Mouse (Mus musculus) kidney, adult 2 months (tissue): Measurements from ENCODE around the gene Gm3854. TPM values are rescaled to one million over a fixed set of nuclear protein-coding genes. Genes with fewer than 3 reads are reported as not detected.
A peak's percentile ranks its signal among the peaks of the same experiment; 100 is the strongest.

Experiments
- DNase-seq: peaks from one replicate; pipeline ENCODE4 v3.0.0; 2021
- H3K27ac ChIP-seq: fragments of 200-500 bp; 2 replicates; pipeline ENCODE4 v1.5.1; 2012; ENCODE audit warnings: low read depth, low read length, control low read depth, inconsistent platforms; ENCODE audit not compliant: insufficient read depth
- H3K27me3 ChIP-seq: fragments of 200-500 bp; replicated peaks from 2 replicates; pipeline ENCODE4 v1.6.1; 2012; ENCODE audit warnings: mild to moderate bottlenecking, moderate library complexity, low read length, inconsistent platforms; ENCODE audit not compliant: control insufficient read depth, insufficient read depth
- H3K36me3 ChIP-seq: fragments of 200-500 bp; 2 replicates; pipeline ENCODE4 v1.6.1; 2012; ENCODE audit warnings: mild to moderate bottlenecking, moderate library complexity, low read length, inconsistent platforms; ENCODE audit not compliant: control insufficient read depth, insufficient read depth
- H3K4me1 ChIP-seq: fragments of 200-500 bp; 2 replicates; pipeline ENCODE4 v1.6.1; 2011; ENCODE audit warnings: low read length; ENCODE audit not compliant: control insufficient read depth, insufficient read depth
- H3K4me3 ChIP-seq: fragments of 200-500 bp; 2 replicates; pipeline ENCODE4 v1.5.1; 2011; ENCODE audit warnings: mild to moderate bottlenecking, low read depth, low read length, control low read depth; ENCODE audit not compliant: insufficient read depth
- CTCF ChIP-seq: fragments of 200-500 bp; conservative IDR thresholded peaks from 2 replicates; pipeline ENCODE4 v1.5.1; 2011; ENCODE audit warnings: low read depth, mild to moderate bottlenecking, control low read depth, low read length, moderate library complexity, mixed read lengths; ENCODE audit not compliant: insufficient read depth, insufficient read length
- POLR2A ChIP-seq: fragments of 200-500 bp; IDR thresholded peaks from one replicate; pipeline ENCODE4 v1.6.1; 2011; ENCODE audit warnings: low read depth, low read length, control low read depth
- WGBS: fragments of 180-500 bp; shearing (Covaris S2); methylation state at CpG from one replicate; pipeline ENCODE4 v1.1.7; 2018; 5-methylcytosine and 5-hydroxymethylcytosine counted together
- polyA plus RNA-seq: library from polyadenylated mRNA; depleted of rRNA; stranded (reverse); fragments of >200 nt; gene quantifications from 2 replicates; pipeline ENCODE4 v1.2.3, GENCODE M21; 2012

The Gm3854 gene
- polyA plus RNA-seq, 1 experiment: 0.28 TPM

DNA sequence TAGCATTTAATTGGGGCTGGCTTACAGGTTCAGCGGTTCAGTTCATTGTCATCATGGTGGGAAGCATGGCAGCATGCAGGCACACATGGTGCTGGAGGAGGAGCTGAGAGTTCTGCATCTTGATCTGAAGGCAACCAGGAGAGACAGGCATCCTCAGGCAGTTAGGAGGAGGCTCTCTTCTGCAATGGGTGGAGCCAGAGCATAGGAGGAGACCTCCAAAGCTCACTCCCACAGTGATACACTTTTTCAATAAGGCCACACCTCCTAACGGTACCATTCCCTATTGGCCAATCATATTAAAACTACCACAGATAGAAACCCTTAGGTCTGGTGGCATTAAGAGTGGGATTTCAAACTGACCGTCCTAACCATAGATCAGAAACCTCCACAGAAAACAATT, 25.9 kb downstream of the Gm3854 start:
- no peaks in the 10 kb centered on the region; the same call in 1 of the 2 replicates for H3K36me3 ChIP-seq
- no peaks in the 10 kb centered on the region for H3K4me1 ChIP-seq
- TF ChIP-seq POLR2A (no peak), CTCF (no peak)
- H3K27ac ChIP-seq: no peak overlapping the region
- no peak overlapping the region for H3K4me3 ChIP-seq
- no peaks in the 10 kb centered on the region for H3K27me3 ChIP-seq
- 89% methylated on average over 3 of the region's 3 CpGs for WGBS
- no peak for DNase-seq

DNA sequence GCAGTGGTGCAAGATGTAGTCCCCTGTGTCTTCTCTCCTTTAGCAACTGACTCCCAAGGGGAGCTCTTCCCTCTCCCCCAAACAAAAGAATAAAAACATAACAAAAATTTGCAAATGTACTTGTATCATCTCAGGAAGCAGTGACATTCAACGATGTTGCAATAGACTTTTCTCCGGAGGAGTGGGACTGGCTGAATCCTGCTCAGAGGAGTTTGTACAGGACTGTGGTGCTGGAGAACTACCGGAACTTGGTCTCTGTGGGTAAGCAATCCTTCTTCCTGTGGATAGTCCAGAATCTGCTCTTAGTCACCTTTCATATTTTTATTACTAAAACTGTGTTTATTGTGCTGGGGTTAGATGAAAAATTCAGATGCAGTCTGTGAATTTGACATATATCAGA, 29.4 kb downstream of the Gm3854 start:
- H3K36me3 ChIP-seq: no peaks in the 10 kb centered on the region; the same call in 1 of the 2 replicates
- no peaks in the 10 kb centered on the region for H3K27me3 ChIP-seq
- TF ChIP-seq POLR2A: no peak
- TF ChIP-seq CTCF: no peak
- no peak overlapping the region for H3K27ac ChIP-seq
- H3K4me1 ChIP-seq: no peaks in the 10 kb centered on the region
- no peak overlapping the region for H3K4me3 ChIP-seq
- no peak for DNase-seq
- WGBS: 80% methylated on average over 3 of the region's 3 CpGs

DNA sequence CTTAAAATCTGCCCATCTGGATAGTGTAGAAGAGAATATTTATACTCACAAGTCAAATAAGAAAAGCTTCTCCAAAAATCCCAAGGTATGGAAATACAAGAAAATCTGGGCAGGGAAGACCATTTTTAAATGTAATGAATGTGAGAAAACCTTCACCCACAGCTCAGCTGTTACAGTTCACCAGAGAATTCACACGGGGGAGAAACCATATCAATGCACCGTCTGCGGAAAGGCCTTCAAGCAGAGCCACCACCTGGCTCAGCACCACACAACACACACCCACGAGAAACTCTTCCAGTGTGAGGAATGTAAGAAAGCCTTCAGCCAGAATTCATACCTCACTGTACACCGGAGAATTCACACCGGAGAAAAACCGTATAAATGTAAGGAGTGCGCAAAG, 34.9 kb downstream of the Gm3854 start:
- no peak for DNase-seq
- no peaks in the 10 kb centered on the region for H3K27me3 ChIP-seq
- no peak overlapping the region for H3K27ac ChIP-seq
- peaks cover under 1% of the 10 kb centered on the region for H3K4me1 ChIP-seq
- H3K4me3 ChIP-seq: no peak overlapping the region
- TF ChIP-seq POLR2A: no peak
- TF ChIP-seq CTCF: no peak
- 80% methylated on average over 8 of the region's 8 CpGs for WGBS
- no peaks in the 10 kb centered on the region for H3K36me3 ChIP-seq

DNA sequence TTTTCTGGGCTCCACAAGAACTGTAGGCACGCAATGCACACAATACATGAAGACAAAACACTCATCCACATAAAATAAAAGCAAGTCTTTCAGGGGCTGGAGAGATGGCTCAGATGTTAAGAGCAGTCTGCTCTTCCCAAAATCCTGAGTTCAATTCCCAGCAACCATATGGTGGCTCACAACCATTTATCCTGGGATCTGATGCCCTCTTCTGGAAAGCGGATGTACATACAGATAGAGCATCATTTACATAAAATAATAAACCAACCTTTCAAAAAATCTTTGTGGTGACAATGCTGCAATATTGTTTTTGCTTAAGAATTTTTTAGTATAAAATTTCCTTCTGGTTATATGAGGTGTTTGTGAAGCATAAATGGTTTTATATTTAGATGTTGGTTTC, 37.9 kb downstream of the Gm3854 start:
- TF ChIP-seq CTCF: no peak
- H3K4me1 ChIP-seq: peaks cover 6% of the 10 kb centered on the region
- no peak overlapping the region for H3K27ac ChIP-seq
- no peak for DNase-seq
- no peaks in the 10 kb centered on the region for H3K27me3 ChIP-seq
- no peak overlapping the region for H3K4me3 ChIP-seq
- no peaks in the 10 kb centered on the region for H3K36me3 ChIP-seq
- WGBS: 84% methylated on average over 2 of the region's 2 CpGs

DNA sequence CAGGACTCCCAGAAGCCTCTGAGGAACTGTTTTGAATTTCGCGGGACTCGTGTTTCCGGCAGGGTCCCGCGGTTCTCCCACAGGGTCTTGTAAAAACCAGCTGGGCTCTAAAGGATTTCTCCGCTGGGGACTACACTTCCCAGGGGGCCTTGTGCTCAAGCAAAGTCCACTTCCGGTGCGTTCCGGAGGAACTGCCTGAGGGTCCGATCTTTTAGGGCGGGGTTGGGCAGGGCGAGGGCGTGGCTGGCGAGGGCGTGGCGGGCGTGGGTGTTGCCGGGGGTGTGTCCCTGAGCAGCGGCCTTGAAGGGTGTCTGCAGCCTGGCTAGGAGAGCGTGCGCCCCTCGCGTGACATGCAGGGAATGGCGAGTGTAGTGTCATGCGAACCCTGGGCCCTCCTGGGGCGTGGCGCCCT, 39.5 kb downstream of the Gm3854 start, which contains the start of gene Zfp28:
Gene Zfp28, plus strand, starts transcription at position 252 of the 412 bp plus-strand sequence.
- peak within 1 kb of the TSS; percentile 71 for H3K4me3 ChIP-seq
- H3K4me1 ChIP-seq: peaks cover 6% of the 10 kb centered on the region
- H3K27ac ChIP-seq: no peak within 1 kb of the TSS
- no peaks in the 10 kb centered on the region for H3K36me3 ChIP-seq
- no peak; the same call in 1 of the 2 replicates for TF ChIP-seq CTCF
- TF ChIP-seq POLR2A: no peak
- no peaks in the 10 kb centered on the region for H3K27me3 ChIP-seq
- WGBS: under 1% methylated on average over 28 of the region's 28 CpGs
- peak; percentile 97 for DNase-seq

DNA sequence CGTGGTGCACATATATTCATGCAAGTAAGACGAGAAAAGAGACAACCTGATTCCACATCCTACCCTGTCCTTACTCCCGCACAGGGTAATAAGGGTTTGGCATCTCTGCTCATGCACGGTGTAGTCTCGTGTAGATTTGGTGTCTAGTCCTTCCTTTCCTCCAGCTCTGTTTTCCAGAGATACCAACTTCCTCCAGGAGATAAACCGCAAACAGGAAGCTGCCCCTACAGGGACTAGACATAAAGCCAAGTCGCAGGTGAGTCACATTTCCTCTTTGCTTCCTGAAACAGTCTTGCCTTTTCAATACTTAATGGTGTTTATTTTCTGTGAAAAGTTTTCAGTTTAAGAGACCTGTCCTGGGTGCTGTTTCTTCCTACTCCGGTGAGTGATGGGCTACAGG, 40.5 kb downstream of the Gm3854 start:
- no peaks in the 10 kb centered on the region for H3K36me3 ChIP-seq
- no peak overlapping the region for H3K4me3 ChIP-seq
- TF ChIP-seq CTCF (no peak), POLR2A (no peak)
- WGBS: 57% methylated on average over 8 of the region's 8 CpGs
- H3K27ac ChIP-seq: no peak overlapping the region
- DNase-seq: no peak
- H3K27me3 ChIP-seq: no peaks in the 10 kb centered on the region
- peaks cover 6% of the 10 kb centered on the region for H3K4me1 ChIP-seq

DNA sequence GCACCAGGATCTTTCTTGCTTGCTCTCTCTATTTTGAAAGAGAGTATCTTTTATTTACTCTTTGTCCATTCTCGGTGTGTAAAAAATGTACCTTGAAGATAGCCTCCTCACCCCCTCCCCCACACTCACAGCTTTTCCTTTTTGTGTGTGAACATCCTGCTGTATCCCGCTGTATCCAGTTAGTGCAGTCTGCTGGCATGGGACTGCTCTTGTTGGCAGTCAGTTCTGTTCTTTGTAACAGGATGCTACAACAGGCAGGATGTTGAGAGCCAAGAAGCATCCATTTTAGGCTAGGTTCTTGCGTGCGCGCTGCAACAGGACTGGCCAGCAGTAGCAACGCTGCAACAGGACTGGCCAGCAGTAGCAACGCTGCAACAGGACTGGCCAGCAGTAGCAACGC, 43.4 kb downstream of the Gm3854 start:
- no peak overlapping the region for H3K27ac ChIP-seq
- no peak for TF ChIP-seq CTCF
- no peak for TF ChIP-seq POLR2A
- no peaks in the 10 kb centered on the region for H3K36me3 ChIP-seq
- no peaks in the 10 kb centered on the region for H3K27me3 ChIP-seq
- H3K4me1 ChIP-seq: peaks cover 6% of the 10 kb centered on the region
- no peak overlapping the region for H3K4me3 ChIP-seq
- peak; percentile 37 for DNase-seq
- WGBS: 81% methylated on average over 8 of the region's 8 CpGs

DNA sequence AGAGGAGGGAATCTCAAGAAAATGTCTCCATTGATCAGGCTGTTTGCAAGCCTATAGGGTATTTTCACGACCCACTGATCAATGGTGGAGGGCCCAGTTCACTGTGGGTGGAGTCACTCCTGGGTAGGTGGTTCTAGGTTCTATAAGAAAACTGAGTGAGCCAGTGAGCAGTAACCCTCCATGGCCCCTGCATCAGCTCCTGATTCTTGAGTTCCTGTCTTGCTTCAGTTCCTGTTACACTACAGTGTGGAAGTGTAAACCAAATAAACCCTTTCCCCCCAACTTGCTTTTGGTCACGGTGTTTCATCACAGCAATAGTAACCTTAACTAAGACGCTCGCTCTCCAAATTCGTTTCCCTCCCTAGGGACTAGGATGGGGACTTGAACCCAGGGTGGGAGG, 45.4 kb downstream of the Gm3854 start:
- Histone ChIP-seq H3K36me3 (peaks cover 8% of the 10 kb centered on the region), H3K27ac (no peak overlapping the region), H3K27me3 (no peaks in the 10 kb centered on the region), H3K4me1 (no peaks in the 10 kb centered on the region), H3K4me3 (no peak overlapping the region)
- TF ChIP-seq CTCF (no peak), POLR2A (no peak)
- WGBS: 85% methylated on average over 5 of the region's 5 CpGs
- no peak for DNase-seq
